Mouse (Mus musculus): Measurements from ENCODE around the gene Irf2bp1.
A peak's percentile ranks its signal among the peaks of the same experiment; 100 is the strongest.

DNA sequence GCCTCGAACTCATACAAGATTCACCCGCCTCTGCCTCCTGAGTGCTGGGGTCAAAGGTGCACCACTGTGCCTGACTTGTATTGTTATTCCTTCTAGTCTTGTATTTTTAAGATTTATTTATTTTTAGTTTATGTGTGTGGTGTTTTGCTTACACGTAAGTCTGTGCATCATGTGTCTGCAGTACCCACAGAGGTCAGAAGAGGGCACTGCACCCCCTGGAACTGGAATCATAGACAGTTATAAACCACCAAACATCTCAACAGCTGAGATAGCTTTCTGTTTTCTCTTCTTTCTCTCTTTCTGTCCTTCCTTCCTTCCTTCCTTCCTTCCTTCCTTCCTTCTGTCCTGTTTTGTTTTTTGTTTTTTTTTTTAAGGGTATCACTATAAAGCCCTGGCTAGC, 32.9 kb upstream of the Irf2bp1 start:
- peak; percentile 53 for TF ChIP-seq CTCF (conservative IDR thresholded peaks at IDR 0.05; ENCODE audit: low read length)
- no peak for TF ChIP-seq NANOG (IDR thresholded peaks at IDR 0.05; ENCODE audit: borderline replicate concordance, low read length)

Data from E14TG2a.4 (cell line).